Mouse (Mus musculus) CH12.LX (cell line): ENCODE data around the gene Samd11.

Source experiments
- BHLHE40 ChIP-seq: IDR thresholded peaks from 2 replicates; pipeline ENCODE4 v1.6.1; 2011; ENCODE audit warnings: mild to moderate bottlenecking, low read depth, low read length, improper control_type of control experiment
- CTCF ChIP-seq, 2 experiments: IDR thresholded peaks in 1 of 2; conservative IDR thresholded peaks in 1 of 2; 2 replicates each; pipeline ENCODE4 v1.5.1; 2011 to 2012; ENCODE audit warnings: low read depth in 2 of 2, low read length in 2 of 2, improper control_type of control experiment in 1 of 2, inconsistent platforms in 1 of 2, mild to moderate bottlenecking in 1 of 2, moderate library complexity in 1 of 2
- MEF2A ChIP-seq: IDR thresholded peaks from 2 replicates; pipeline ENCODE4 v1.6.1; 2014; ENCODE audit warnings: low read depth, mild to moderate bottlenecking, inconsistent platforms, low read length, improper control_type of control experiment, borderline replicate concordance

GRCm38 (mm10) chr4:156253043-156253442 lies 2.4 kb downstream of the Samd11 start:
- TF ChIP-seq CTCF (conservative IDR thresholded peaks at IDR 0.05 in 1 of 2, IDR thresholded peaks at IDR 0.05 in 1 of 2; ENCODE audit: low read depth in 2 of 2, low read length in 2 of 2) (no peak), BHLHE40 (no peak), MEF2A (no peak)
